Mouse (Mus musculus) lung, postnatal 4 days (tissue): ENCODE data around the gene Spata32.
"Not testable (repeated sequence)": the region's sequence is repeated elsewhere in the genome, so short reads cannot be mapped to it uniquely, and the experiment has no call there.

ENCODE experiments used
- DNase-seq, 2 experiments: peaks; one replicate each; pipeline ENCODE4 v3.0.0; 2021

The Spata32 gene

DNA sequence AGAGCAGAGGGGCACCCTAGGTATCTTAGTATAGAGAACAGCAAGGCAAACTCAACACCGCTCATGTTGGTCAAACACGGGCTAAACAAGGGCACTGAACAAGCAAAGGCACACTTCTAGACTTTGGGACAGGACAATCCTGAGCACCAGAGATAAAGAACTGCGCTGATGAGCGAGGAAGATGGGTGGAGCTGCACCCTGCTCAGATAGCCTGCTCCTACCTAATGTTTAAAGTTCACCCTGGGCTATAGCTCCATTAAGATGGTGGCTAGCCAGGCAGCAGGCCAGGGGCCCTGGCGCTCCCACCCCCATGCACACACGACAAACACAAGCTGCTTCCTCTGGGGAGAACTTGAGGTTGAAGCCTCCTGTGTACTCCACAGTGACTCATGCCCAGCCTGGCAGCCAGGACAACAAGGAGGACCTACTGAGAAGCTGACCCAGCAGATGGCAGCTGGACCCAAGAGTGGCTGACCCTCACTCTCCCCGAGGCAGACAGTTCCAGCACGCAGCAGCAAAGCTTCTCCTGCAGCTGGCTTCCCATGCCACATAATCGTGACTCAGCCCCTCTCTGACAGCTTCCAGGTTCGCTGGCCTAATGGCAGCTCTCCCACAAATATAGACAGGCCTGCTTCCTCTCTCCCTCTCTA is 28.0 kb upstream of the Spata32 start:
- peak; percentile 53 to 80 for DNase-seq

DNA sequence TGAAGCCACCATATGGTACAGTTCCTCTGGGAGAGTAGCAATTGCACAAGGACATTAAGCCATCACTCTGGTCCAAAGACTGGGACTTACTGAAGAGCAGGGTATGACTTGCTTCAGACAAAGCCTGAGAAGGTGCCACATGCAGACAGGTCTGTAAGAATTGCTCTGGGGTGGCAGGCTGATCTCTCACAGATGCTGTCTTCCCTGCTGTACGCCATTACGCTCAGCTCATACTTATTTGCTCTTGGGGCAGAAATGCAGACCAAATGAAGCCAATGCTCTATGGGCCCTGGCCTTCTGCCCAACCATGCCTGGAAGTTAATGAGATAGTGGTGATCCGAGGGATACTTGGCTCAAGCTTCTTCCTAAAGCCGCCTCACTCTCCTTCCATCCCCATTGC is 26.6 kb upstream of the Spata32 start:
- DNase-seq: peak; percentile 32 to 74

DNA sequence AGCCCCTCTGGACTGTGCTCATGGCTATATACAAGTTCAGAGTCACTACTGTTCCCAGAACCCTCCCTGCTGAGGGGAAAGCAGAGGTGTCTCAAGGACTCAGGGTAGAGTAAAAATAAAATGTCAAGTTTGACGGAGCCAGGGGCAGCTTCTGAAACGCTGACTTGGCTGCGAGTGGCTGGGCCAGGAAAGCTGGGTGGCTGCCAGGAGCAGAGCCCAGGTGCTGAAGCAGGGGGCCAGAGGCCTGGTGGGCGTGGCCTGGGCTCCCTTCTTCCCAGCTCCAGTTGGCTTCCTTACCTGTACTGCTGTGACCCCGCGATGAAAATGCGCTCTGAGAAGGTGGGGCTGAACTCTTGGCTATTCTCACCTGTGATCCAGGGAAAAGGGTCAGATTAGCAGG is 22.5 kb upstream of the Spata32 start:
- DNase-seq: peak; percentile 36 to 66

DNA sequence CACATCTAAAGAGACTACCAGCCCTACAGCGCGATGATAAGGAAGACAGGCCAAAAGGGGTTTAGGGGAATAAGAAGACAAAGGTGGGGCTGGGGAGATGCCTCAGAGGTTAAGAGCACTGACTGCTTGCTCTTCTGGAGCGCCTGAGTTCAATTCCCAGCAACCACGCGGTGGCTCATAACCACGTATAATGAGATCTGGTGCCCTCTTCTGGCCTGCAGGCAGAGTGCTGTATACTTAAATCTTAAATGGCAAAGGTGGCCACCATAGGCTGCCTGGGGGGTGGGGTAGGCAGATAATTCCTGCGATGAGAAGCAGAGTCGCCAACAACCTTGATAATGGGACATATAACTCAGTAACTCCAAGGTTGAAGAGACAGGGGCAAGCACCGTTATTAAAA is 19.5 kb upstream of the Spata32 start:
- no peak for DNase-seq

DNA sequence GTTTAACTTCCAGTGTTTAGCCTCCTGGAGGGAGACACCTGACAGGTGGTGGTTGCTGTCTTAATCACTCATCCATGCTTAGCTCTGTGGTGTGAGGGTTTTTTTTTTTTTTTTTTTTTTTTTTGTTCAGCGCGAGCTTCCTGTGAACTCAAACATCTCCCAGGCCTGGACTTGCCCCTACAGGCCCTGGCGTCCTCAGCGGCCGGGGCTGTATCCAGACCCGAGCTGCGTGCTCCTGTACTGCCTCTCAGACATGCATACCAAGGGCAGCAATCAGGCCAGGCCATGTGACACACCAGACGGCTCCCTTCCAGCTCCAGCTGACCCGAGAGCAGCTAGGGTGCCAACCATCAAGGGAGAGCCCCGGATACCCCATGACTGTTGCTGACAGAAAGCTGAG is 18.7 kb upstream of the Spata32 start:
- no peak for DNase-seq

DNA sequence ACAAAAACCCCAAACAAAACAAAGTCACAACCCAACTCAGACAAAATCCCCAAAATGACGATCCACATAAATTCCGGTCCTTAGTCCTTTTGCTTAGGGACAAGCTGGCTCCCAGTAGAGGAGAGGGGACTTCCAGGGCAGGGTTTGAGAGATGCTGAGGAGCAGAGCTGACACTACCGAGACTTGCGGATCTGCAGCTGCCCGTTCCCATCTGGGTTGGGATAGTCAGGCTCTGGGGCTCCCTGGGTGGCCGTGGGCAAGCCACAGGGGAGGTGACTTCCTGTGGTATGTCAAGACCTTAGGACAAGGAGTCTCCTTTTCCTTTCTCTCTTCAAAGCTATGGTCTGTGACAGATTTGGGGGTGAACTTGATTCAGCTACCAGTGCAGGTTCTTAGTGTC is 18.2 kb upstream of the Spata32 start:
- no peak for DNase-seq

DNA sequence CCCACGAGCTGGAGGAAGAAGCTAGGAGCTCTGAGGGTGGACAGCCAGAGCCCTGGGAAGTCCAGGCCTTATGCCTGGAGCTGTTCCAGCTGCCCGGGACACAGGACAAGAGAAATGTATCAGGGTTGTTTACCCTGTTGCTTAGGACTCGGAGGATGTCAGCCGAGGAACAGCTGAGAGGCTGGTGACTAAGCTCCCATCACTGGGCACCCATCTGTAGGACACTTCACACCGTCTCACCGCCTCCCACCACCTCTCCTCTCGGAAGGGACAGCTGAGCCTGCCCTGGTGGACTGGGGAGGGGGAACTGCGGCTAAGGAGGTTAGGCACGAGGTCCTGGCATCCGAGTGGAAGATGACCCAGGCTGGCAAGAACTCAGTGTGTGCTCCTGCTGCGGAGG is 17.5 kb upstream of the Spata32 start:
- peak; percentile 39 to 75 for DNase-seq

DNA sequence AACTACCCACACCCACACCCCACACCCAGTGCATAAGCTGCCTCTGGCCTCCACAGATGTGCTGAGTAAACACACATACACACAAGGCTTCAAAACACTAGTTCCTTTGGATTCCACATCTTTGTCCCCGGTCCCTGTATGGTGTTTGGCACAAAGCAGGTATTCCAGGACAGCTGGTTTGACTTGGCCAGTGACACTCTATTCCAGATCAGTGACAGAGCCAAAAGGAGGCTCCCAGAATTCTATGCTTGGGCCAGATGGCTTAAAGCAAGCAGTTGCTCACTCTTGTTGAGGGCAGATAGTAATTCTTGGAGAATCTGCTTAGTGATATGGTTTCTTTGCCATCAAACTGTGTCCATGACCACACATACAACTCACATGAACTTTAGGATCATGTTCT is 16.2 kb upstream of the Spata32 start:
- no peak for DNase-seq

DNA sequence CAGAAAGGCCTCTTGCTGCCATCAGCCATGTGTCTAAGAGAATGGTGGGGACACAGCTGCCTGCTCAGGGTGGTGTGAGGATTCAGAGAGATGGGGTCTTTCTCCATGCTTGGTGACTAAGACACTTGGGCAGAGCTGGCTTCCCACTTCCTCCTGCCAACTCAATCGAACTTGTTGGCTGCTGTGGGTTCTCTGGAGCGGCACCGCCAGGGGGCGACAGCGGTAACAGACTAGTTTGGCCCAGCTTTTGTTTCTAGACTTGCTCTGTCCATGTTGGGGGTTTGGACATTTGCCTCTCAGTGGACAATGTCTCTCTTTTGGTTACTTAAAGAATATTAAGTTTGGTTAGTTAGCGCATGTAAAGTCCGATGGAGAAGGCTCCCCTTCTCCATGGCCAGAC is 14.7 kb upstream of the Spata32 start:
- DNase-seq: peak; percentile 85 to 89

DNA sequence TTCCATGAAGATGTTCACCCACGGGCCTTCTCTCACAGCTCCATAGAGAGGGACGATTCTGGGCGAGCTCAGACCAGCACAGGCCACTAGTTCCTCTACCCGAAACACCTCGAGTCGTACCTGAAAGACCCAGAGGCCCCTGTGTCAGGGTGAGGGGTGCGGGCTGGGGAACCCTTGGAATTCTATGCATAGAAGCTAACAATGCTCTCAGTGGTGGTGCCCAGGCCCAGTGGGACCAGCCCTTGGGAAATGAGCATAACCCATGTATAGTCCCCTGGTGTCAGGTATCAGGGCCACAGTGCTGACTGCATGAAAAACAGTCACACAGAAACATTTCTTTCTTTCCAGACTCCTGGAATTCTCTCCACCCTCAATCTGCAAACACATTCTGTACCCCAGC is 13.1 kb upstream of the Spata32 start:
- no peak for DNase-seq

DNA sequence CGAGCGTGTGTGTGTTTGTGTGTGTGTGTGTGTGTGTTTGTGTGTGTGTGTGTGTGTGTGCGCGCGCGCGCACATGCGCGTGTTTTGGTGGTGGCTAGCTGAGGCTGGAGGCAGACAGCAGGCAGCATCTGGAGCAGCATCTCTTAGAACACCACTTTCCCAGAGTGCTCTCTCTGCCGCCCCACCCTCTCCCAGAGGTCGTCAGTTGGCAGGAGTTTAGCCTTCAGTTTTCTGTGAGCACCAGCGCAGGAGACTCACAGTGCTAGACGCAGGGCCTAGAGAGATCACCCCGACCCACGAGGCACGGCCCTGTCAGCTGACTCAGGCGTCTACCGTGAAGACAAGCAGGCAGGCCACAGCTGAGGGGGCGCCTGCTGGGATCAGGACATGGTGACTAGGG is 12.4 kb upstream of the Spata32 start:
- DNase-seq: no peak

DNA sequence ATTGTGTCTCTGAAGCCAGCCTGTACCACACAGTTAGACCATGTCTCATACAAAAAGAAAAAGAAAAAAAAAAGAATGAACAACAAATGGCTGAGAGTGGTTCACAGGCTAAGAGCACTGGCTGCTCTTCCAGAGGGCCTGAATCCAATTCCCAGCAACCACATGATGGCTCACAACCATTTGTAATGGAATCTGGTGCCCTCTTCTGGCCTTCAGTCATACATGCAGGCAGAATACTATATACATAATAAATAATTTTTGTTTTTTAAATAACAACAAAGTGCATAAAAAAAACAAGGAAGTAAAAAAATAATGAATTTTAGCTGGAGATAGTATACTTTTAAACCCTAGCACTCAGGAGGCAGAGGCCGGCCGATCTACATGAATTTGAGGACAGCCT is 11.4 kb upstream of the Spata32 start:
- no peak for DNase-seq

DNA sequence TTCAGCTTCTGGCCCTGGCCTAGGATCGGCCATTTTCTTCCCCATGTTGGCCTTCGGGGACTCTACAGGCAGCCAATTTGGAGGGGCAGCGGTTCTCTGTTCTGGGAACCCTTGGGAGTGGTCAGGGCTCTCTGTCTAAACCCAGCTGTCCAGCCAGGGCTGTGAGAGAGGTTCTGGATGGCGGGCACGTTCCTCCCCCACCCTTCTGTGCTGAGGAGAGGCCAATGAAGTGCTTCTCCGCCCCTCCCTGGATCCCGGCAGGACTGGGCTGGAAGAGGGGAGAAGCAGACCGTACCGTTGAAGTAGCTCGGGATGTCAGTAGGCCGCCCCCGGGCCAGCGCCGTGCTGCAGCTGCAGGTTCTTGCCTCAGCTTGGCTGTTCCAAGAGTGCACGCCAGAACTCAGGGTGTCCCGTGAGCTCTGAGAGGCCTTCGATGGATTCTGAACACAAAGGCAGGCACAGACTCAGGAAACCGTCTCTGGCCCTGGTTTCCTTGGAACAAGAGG is 5.8 kb upstream of the Spata32 start:
- DNase-seq: no peak

DNA sequence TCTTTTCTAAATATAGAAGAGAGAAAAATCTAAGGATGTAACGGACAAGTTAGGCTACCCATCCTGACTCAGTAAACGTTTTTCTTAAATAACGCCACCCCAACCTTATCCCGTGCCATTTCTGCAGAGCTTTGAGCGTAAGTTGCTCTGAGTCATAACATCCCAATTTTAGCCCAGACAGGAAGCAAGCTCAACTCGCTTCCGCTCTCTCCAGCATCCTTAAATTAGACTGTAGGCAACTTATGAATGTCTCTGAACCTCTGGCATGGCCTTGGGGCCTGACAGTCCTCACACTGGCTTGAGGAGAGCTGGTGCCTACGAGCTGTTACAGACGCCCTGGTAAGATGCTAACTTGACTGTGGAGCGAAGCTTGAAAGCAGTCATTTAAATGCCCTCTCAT is 5.2 kb upstream of the Spata32 start:
- no peak for DNase-seq

DNA sequence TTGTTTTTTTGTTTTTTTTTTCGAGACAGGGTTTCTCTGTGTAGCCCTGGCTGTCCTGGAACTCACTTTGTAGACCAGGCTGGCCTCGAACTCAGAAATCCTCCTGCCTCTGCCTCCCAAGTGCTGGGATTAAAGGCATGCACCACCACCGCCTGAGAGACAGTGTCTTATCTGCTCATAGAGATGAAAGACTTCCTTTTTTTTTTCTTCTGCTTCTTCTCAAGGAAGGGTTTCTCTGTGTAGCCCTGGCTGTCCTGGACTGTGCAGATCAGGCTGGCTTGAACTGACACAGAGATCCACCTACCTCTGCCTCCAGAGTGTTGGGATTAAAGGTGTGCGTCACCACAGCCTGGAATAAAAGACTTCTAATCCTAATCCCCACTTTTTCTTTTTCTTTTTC is 4.5 kb upstream of the Spata32 start:
- not testable (repeated sequence) for DNase-seq

DNA sequence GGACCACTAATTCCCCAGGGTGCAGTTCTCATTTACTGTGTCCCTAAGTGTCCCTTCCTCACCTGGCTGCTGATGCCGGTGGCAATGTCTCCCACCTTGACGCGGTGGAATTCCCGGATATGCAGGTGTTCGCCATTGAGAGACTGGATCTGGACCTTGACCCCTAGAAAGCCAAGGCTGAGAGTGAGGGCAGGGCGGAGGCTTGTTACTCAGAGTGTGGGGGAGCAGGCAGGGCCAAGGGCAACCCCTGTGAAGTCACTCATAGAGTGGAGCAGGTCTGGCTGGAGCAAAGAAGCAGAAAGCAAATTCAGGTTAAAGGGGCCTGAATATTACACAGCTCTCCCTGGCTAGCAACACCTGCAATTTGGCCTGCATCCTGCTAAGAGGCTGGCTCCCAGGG is 3.2 kb upstream of the Spata32 start:
- DNase-seq: no peak

DNA sequence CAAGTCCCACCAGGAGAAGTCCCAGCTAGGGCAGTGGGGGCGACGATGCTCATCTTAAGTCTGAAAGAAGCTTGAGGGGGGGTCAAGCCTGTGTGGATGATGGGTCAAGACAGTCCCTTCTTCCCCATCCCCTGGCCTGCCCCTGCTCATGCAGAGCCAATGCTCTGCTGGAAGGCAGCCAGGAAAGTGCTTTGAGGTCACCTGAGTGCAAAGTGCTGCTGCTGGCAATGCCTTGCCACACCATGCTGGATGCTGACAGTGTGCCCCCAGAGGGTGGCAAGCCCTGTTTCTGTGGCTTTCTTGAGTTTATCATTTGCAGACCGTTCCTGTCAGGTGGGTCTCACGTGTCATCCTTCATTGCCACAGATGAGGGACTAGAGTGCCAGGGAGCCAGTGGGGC is 1.8 kb upstream of the Spata32 start:
- no peak for DNase-seq

DNA sequence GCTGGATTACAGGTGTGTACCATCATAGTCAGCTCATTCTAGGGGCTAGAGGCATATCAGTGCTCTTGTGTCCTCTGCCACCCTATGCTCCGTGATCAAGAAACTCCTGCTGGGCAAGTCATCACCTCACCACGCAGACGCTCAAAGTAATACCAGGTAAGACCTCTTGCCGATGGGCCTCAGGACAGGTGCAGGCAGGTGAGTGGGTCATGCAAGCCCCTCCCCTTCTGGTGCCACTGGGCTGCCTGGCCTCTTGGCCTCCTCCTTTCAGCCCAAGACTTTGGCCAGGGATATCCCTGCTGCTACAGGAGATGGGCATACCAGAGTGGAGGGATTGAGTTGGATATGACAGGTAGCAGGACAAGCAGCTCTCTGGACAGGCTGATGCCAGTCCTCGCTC is 1.0 kb upstream of the Spata32 start:
- no peak for DNase-seq

DNA sequence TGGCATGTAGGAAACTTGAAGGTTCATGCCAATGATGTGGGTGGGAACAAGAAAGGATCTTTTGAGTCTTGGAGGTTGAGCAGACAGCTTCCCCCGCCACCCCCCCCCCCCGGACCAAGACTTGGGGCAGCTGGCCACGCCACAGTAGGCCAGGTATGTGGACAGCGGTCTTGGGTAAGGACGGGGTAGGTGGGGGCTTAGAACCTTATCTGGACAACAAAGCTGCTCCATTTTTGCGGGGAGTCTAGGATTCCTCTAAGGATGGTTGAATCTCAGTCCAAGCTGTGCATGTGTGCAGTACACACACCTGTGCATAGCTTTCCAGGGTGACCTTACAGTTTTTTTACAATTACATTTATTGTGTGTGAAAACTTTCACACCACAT is 277 bp upstream of the Spata32 start:
- DNase-seq: no peak

DNA sequence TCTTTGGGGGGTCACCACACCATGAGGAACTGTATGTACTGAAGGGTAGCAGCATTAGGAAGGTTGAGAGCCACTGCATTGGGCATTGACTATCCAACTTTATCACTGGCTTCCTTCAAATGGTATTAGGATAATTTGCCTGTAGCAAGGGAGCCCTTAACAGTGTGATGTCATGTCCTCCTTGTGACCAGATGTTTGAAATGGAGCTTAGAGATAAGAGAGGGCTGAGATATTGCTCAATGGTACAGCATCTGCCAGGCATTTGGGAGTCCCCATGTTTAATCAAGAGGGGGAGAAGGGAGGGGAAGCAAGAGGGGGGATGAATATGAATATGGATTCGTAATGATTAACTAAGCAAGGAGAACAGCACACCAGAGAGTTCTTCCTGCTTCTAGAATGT is 2.9 kb downstream of the Spata32 start:
- DNase-seq: no peak

DNA sequence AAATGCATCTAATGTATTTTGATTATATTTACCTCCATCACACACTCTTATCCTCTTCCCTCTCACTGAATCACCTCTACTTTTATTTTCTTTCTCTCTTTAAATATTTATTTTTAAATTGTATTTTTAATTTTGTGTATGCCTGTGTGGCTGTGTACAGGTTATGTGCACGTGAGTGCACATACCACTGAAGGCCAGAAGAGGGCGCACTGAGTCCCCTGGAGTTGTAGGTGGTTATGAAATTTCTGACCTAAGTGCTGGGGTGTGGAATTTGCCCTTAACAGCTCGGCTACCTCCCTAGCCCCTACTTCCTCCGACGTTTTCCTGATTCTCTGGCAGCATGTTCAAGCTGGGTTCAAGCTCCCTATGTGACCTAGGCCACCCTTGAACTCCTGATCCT is 4.5 kb downstream of the Spata32 start:
- DNase-seq: no peak

DNA sequence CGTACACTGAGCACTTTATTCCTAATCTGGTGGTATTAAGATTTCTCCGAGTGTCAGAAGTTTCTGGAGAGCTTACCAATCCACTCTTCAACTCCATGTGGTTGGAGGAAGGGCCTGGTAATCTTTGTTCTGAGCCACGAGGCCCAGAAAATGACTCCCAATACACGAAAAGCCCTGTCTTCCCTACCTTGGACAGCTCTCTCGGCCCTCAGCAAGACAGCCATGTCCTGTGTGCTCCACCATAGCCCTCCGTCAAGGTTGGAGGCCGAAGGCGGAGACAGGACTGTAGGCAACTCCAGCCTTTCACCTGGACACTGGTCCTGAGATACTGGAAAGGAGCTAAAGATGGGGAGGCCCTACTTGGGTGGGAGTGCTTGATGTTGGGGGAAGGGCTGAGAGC is 7.9 kb downstream of the Spata32 start:
- DNase-seq: no peak

DNA sequence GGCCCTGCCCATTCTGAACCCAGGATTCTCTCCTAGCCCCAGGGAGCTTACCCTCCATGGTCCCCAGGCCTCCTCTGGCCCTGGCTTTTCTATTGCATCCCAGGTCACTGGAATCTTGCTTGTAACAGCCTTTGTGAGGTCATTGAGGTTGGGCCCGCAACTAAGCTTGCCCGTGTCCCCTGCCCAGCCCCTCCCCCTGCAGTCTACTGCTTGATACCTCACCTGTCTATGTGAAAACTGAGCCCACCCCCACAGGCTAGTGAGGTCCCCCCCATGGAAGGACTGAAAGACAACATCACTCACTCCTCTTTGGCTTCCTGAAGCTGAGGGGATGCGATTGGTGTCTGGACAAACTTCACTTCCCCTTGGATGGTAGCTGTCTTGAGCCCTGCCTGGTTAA is 9.8 kb downstream of the Spata32 start, which contains the start of gene 1700023F06Rik:
TSS of gene 1700023F06Rik (minus strand) at position 101 of the 400 bp plus-strand sequence.
- no peak for DNase-seq

DNA sequence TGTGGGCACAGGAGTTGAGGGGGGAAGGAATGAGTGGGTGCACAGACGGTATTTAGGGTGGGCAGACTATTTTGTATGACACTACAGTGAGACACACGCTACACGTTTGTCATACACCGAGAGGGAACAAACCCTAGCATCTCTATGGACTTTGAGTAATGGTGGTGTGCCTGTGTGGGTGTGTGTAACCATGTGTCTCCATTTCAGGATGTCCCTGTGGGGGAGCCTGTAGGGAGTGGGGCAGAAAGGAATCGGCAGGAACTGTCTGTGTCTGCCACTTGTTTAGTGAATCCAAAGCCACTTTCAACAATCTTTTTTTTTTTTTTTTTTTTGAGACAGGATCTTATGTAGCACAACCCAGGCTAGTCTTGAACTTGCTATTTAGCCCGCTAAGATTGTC is 12.0 kb downstream of the Spata32 start:
- DNase-seq: no peak

DNA sequence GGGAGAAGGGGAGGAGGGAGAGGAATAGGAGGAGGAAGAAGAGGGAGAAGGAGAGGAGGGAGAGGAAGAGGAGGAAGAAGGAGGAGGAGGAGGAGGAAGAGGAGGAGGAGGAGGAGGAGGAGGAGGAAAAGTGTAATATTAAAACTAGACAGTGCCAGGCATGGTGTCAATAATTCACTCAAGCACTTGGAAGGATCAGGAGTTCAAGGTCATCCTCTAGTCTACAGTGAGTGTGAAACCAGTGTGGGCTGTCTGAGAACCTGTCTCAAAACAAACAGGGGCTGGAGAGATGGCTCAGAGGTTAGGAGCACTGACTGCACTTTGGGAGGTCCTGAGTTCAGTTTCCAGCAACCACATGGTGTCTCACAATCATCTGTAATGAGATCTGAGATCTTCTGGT is 15.9 kb downstream of the Spata32 start:
- DNase-seq: no peak

DNA sequence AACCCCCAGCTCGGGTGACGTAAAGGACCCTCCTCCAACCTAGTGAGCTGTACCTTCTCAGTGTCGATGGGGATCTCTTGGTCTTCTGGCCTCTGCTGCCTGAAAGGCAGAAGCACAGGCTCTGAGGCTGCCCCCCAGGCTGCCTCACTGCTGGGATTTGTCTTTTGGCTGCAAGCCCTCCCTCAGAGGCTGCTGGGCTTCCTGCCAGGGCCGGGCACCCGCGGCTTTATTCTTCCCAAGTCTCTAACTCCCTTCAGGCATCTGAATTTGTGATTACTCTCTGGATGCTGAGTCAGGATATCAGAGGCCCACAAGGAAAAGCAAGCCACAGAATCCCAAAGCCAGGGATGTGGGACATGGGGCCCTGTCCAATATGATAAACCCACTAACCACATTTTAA is 16.6 kb downstream of the Spata32 start:
- peak; percentile 57 to 69 for DNase-seq
